Mouse (Mus musculus): ENCODE results near the gene Necap2. TPM values are rescaled to one million over a fixed set of nuclear protein-coding genes. Genes with fewer than 3 reads are reported as not detected.

Necap2 gene
- polyA plus RNA-seq (2017; shearing (Covaris generic)), result 168 TPM

DNA sequence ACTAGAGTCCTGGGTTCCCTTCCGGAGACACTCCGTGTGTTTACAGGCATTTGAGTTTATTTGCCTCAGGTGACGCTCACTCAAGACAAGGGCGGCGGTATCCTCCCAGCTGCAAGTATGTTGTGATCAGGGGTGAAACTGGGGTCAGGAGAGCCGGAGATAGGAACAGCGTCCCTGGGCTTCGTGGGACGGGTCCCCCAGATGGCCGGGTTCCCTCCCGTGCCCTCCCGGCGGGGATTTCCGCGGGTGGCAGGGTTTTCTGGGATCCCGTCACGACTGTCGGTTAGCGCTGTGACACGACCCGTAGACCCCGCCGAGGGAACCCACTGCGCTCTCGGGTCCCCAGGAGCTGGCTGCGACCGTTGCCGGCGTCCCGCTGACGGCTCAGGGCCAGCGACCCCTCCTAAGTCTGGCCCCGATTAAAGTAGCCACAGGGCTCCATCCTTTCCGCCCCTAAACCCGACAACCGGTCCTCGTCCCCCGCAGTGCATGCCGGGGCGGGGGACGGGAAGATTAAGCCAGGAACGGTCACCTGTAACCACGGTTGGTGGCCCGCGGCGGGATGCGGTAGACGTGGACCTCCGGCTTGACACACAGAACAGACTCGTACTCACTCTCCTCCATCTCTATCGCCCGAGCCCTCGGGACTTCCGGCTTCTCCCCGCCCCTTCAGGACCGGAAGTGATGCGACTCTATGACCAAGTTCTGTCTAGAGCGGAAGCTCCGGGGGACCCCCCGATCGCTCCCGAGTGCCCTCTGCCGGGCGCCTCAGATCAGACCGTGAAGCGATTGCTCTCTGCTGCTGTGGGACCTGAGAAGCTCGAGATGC, at the start of gene Necap2:
Gene Necap2 (minus strand): TSS at position 677 of the 829 bp plus-strand sequence.

DNA sequence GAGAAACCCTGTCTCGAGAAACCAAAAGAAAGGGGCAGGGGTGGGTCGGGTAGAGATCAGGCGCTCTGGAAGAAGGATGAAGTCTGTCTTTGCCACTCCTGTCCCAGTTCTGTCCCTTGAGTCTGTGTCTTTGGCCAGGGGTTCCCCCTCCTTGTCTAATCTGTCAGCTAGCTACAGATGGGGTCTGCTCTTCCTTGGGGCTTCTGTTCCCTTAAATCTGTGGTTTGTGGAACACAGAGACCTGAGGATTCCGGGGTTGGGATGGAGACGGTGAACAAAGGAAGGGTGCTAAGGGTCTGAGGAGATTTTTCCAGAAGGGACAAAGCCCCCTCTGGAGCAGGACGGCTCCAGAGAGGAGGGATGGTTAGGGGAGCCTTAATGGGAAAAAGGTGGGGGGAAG, 9.9 kb upstream of the Necap2 start, which contains the start of gene Spata21:
Gene Spata21 (plus strand): TSS at position 301 of the 400 bp plus-strand sequence.

DNA sequence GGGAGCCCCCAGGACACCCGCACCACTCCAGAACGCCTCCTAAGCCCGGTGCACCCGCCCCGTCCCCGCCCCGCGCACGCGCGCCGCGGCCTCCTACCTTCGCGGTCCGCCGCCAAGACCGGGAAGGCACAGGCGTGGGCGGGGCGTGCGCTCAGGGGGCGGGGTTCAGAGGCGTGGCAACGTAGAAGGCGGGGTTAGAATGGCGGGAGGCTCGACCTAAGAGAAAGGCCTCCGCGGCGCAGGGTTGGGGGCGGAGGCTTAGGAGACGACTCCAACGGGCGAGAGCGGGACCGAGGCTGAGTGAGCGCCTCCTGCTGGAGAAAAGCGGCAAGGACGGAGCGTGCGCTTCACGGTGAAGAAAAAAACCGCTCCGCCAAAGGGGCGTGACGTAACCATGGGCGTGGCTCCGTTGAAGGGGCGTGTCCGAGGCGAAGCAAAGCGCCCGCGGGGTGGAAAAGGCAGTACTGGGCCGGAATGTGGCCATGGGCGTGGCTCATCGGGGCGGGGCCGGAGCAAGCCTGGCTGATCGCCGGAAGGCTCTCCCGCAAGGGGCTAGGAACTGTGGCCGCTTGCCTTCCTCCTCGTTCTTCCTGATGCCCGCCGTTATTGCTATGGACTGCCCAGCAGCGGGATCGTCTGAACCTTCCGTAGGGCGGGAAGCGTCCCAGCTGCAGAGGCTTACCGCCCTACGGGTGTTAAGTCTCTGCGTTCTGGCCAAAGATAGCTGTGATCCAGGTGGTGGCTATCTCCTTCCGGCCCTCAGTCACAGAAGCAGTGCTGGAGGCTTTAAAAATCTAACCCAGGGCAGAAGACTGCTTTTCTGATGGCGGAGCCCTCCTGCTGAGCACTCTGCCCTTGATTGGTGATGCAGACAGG, 17.5 kb downstream of the Necap2 start, which contains the start of gene Crocc:
Gene Crocc (minus strand): TSS at position 125 of the 876 bp plus-strand sequence.

Other genes starting within 250 kb of the Necap2 start
- gene Padi1, start 232.6 kb downstream of the Necap2 start, polyA plus RNA-seq (2017; shearing (Covaris generic)), result 0.42 TPM
- gene Padi2, start 172.0 kb downstream of the Necap2 start, polyA plus RNA-seq (2017; shearing (Covaris generic)), result 20.6 TPM
- gene Sdhb, start 117.2 kb downstream of the Necap2 start, polyA plus RNA-seq (2017; shearing (Covaris generic)), result 331 TPM
- gene Atp13a2, start 91.5 kb downstream of the Necap2 start, polyA plus RNA-seq (2017; shearing (Covaris generic)), result 6.6 TPM
- not detected for gene Mfap2, start 67.9 kb downstream of the Necap2 start, polyA plus RNA-seq (2017; shearing (Covaris generic))
- gene Crocc, start 17.8 kb downstream of the Necap2 start, polyA plus RNA-seq (2017; shearing (Covaris generic)), result 0.50 TPM
- gene Spata21, start 10.0 kb upstream of the Necap2 start, polyA plus RNA-seq (2017; shearing (Covaris generic)), result 0.66 TPM
- gene Szrd1, start 61.4 kb upstream of the Necap2 start, polyA plus RNA-seq (2017; shearing (Covaris generic)), result 79.6 TPM
- gene Fbxo42, start 69.6 kb upstream of the Necap2 start, polyA plus RNA-seq (2017; shearing (Covaris generic)), result 9.3 TPM
- gene Rsg1, start 135.6 kb upstream of the Necap2 start, polyA plus RNA-seq (2017; shearing (Covaris generic)), result 5.8 TPM
- gene Arhgef19, start 161.1 kb upstream of the Necap2 start, polyA plus RNA-seq (2017; shearing (Covaris generic)), result not detected
- not detected for gene Epha2, start 222.9 kb upstream of the Necap2 start, polyA plus RNA-seq (2017; shearing (Covaris generic))

Measured in CD4-positive, CD25-positive, alpha-beta regulatory T cell, adult 9 weeks (primary cell).